Mouse (Mus musculus): ENCODE measurements around the gene Galnt17. TPM values are rescaled to one million over a fixed set of nuclear protein-coding genes. Genes with fewer than 3 reads are reported as not detected.
A peak's percentile ranks its signal among the peaks of the same experiment; 100 is the strongest.

Galnt17 gene
- polyA plus RNA-seq, 1 experiment from 2014 or later: 0.59 TPM

DNA sequence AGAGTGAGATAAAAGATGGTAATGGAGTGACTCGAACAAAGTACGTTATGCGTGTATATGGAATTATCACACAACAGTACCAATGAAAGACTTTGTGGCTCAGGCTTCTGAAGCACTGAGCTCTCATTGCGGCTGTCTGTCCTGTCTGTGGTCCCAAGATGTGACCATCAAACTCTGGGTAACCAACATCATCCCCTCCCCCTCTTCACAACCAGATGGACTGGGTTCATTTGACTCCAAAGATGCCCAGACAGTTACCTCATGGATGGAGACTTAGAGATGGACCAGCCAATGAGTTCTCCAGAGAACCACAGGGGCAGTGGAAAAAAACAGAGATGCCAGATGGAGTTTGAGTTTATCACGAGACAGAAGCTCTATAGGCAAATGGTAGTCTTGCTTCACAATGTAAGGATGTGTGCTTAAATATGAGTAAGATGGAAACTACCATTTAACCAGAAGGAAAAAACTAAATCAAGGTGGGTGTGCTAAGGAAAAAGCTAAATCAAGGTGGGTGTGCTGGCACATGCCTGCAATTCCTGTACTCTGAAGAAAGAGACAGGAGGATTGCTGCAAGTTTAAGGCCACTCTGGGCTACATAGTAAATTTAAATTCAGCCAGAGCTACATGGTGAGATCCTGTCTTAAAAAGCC is 190.8 kb downstream of the Galnt17 start:
- ATAC-seq: no peak
- Histone ChIP-seq H3K9ac (ENCODE audit: low read depth, low read length) (no peak overlapping the region), H3K4me1 (ENCODE audit: control insufficient read depth, insufficient read depth, low read length) (no peaks in the 10 kb centered on the region), H3K36me3 (ENCODE audit: control insufficient read depth, insufficient read depth, low read length) (no peaks in the 10 kb centered on the region), H3K9me3 (ENCODE audit: control insufficient read depth, low read length) (no peaks in the 10 kb centered on the region), H3K4me3 (ENCODE audit: low read length) (no peak overlapping the region), H3K4me2 (ENCODE audit: low read depth, low read length) (no peak overlapping the region), H3K27me3 (replicated peaks; ENCODE audit: control insufficient read depth, insufficient read depth, low read length) (no peaks in the 10 kb centered on the region), H3K27ac (ENCODE audit: low read length) (no peak overlapping the region)
- WGBS: 94% methylated on average over 5 of the region's 5 CpGs

DNA sequence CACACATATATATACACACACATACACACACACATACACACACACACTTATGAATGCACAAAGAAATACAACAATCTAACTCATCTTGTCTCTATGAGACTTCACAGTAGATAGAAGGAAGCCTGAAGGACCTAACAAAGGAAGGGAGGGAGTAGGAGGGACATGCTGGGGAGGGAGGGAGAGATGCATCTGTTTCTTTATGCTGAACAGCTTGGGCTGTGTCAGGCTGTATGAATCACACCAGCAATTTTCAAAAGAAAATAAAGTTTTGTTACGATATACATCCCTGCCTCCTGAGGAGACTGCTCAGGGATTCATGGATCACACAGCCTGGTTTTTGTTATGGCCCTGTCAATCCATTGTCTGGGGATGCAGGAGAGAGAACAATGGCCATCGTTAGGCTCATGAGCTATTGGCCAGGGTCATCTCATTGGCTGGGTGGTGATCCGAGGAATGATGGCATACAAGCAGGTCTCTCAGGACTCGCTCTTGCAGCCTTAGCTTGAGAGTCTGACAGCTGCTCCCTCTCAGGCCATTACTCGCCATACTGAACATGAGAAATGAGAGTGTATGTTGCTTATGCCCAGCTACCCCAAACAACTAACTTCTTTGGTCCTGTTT is 194.3 kb downstream of the Galnt17 start:
- Histone ChIP-seq H3K9ac (ENCODE audit: low read depth, low read length) (no peak overlapping the region), H3K4me1 (ENCODE audit: control insufficient read depth, insufficient read depth, low read length) (no peaks in the 10 kb centered on the region), H3K9me3 (ENCODE audit: control insufficient read depth, low read length) (no peaks in the 10 kb centered on the region), H3K4me3 (ENCODE audit: low read length) (no peak overlapping the region), H3K36me3 (ENCODE audit: control insufficient read depth, insufficient read depth, low read length) (no peaks in the 10 kb centered on the region), H3K4me2 (ENCODE audit: low read depth, low read length) (no peak overlapping the region), H3K27me3 (replicated peaks; ENCODE audit: control insufficient read depth, insufficient read depth, low read length) (no peaks in the 10 kb centered on the region), H3K27ac (ENCODE audit: low read length) (no peak overlapping the region)
- 72% methylated on average over 5 of the region's 5 CpGs for WGBS
- no peak for ATAC-seq

DNA sequence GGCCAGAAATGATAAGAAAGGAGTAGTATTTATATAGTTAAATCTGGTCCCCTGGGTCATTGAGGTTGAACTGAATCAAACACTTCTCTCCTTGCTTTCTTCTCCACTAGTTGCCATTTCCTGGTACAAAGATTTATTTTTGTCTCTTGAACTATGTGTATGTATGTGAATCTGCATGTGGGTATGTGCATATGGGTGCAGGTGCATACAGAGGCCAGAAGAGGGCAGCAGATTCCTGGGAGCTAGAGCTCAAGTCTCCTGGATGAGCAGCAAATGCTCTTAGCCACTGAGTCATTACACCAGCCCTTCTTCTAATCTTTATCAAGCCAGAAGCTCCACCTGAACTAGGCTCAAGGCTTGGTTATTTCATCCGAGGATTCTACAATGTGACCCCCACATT is 201.1 kb downstream of the Galnt17 start:
- no peak overlapping the region for H3K27ac ChIP-seq (ENCODE audit: low read length)
- peaks cover 3% of the 10 kb centered on the region; the same call in 1 of the 2 replicates for H3K9me3 ChIP-seq (ENCODE audit: control insufficient read depth, low read length)
- no peaks in the 10 kb centered on the region for H3K36me3 ChIP-seq (ENCODE audit: control insufficient read depth, insufficient read depth, low read length)
- ATAC-seq: no peak
- no peaks in the 10 kb centered on the region for H3K4me1 ChIP-seq (ENCODE audit: control insufficient read depth, insufficient read depth, low read length)
- no peak overlapping the region for H3K9ac ChIP-seq (ENCODE audit: low read depth, low read length)
- no peaks in the 10 kb centered on the region for H3K27me3 ChIP-seq (replicated peaks; ENCODE audit: control insufficient read depth, insufficient read depth, low read length)
- WGBS: 94% methylated on average over 1 of the region's 1 CpGs
- no peak overlapping the region for H3K4me2 ChIP-seq (ENCODE audit: low read depth, low read length)
- no peak overlapping the region for H3K4me3 ChIP-seq (ENCODE audit: low read length)

DNA sequence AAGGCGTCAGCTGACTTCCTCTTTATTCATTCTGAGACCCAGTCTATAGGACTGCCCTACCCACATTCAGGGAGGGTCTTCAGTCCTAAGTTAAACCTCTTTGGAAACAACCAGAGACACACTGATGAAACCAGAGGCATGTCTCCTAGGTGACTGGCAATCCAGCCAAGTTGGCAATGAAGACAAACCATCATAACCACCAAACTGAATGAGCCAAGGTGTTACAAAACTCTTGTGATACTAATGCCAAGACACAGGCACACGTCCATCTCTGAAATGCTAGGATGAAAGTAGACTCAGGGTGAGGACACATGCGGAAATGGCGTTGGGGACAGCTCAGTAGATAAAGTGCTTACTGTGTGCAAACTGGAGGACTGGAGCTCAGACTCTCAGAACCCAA is 211.5 kb downstream of the Galnt17 start:
- H3K36me3 ChIP-seq (ENCODE audit: control insufficient read depth, insufficient read depth, low read length): no peaks in the 10 kb centered on the region
- 94% methylated on average over 4 of the region's 4 CpGs for WGBS
- H3K4me3 ChIP-seq (ENCODE audit: low read length): no peak overlapping the region
- no peaks in the 10 kb centered on the region for H3K9me3 ChIP-seq (ENCODE audit: control insufficient read depth, low read length)
- H3K4me1 ChIP-seq (ENCODE audit: control insufficient read depth, insufficient read depth, low read length): no peaks in the 10 kb centered on the region
- H3K4me2 ChIP-seq (ENCODE audit: low read depth, low read length): no peak overlapping the region
- no peak overlapping the region for H3K27ac ChIP-seq (ENCODE audit: low read length)
- H3K9ac ChIP-seq (ENCODE audit: low read depth, low read length): no peak overlapping the region
- H3K27me3 ChIP-seq (replicated peaks; ENCODE audit: control insufficient read depth, insufficient read depth, low read length): no peaks in the 10 kb centered on the region
- no peak for ATAC-seq

DNA sequence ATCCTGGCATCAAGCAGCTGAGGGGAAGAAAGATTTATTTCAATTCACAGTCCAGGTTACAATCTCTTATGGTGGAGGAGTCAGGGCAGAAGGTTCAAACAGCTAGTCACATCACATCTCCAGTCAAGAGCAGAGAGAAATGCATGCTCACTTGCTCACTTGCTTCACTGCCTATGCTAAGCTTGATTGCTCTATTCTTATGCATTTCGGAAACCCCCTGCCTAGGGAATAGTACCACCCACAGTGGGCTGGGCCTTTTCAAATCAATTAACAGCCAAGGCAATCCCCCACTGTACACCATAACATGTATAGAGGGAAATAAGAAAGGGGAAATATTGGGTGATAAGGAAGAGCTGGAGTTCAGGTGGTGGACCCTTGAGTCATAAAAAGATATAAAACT is 212.7 kb downstream of the Galnt17 start:
- ATAC-seq: no peak
- Histone ChIP-seq H3K4me1 (ENCODE audit: control insufficient read depth, insufficient read depth, low read length) (no peaks in the 10 kb centered on the region), H3K27me3 (replicated peaks; ENCODE audit: control insufficient read depth, insufficient read depth, low read length) (no peaks in the 10 kb centered on the region), H3K4me2 (ENCODE audit: low read depth, low read length) (no peak overlapping the region), H3K9me3 (ENCODE audit: control insufficient read depth, low read length) (no peaks in the 10 kb centered on the region), H3K9ac (ENCODE audit: low read depth, low read length) (no peak overlapping the region), H3K27ac (ENCODE audit: low read length) (no peak overlapping the region), H3K36me3 (ENCODE audit: control insufficient read depth, insufficient read depth, low read length) (no peaks in the 10 kb centered on the region), H3K4me3 (ENCODE audit: low read length) (no peak overlapping the region)
- WGBS: 89% methylated on average over 1 of the region's 1 CpGs

DNA sequence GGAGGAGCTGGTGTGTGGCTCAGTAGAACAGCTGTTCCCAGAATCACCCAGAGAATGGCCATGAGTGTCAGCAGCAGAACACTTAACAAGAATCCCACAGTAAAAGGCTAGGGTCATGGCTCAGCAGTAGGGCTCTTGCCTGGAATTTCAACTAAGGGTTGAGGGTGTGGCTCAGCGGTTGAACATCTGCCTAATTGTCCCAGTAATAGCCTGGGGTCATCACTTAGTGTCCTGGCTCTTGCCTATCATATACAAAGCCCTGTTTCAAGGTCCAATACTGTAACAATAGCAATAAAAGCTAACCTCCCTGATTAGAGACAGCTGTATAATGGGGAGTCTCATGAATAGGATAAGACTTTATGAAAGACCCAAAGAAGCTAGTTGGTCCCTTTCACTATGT is 213.5 kb downstream of the Galnt17 start:
- WGBS: 63% methylated on average over 1 of the region's 1 CpGs
- Histone ChIP-seq H3K4me3 (ENCODE audit: low read length) (no peak overlapping the region), H3K36me3 (ENCODE audit: control insufficient read depth, insufficient read depth, low read length) (no peaks in the 10 kb centered on the region), H3K4me1 (ENCODE audit: control insufficient read depth, insufficient read depth, low read length) (no peaks in the 10 kb centered on the region), H3K9ac (ENCODE audit: low read depth, low read length) (no peak overlapping the region), H3K4me2 (ENCODE audit: low read depth, low read length) (no peak overlapping the region), H3K9me3 (ENCODE audit: control insufficient read depth, low read length) (no peaks in the 10 kb centered on the region), H3K27ac (ENCODE audit: low read length) (no peak overlapping the region), H3K27me3 (replicated peaks; ENCODE audit: control insufficient read depth, insufficient read depth, low read length) (no peaks in the 10 kb centered on the region)
- ATAC-seq: no peak

DNA sequence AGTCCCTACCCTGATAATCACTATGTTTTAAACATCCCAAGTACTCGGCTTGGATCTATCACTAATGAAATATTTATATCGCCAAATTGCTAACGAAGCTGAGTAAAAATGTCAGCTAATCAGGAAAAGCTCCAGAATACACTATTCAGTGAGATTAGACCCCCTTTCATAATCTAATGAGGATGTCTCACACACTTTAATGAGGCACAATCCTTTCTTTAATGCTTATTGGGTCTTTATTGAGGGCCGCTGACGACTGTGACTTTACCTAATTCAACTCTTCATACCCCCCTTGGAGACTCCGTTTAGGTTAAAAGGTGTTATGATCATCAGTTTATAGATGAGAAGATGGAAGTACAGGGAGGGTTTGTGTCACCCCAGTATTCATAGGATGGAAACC is 214.2 kb downstream of the Galnt17 start:
- Histone ChIP-seq H3K27me3 (replicated peaks; ENCODE audit: control insufficient read depth, insufficient read depth, low read length) (no peaks in the 10 kb centered on the region), H3K27ac (ENCODE audit: low read length) (no peak overlapping the region), H3K4me1 (ENCODE audit: control insufficient read depth, insufficient read depth, low read length) (no peaks in the 10 kb centered on the region), H3K9me3 (ENCODE audit: control insufficient read depth, low read length) (no peaks in the 10 kb centered on the region), H3K36me3 (ENCODE audit: control insufficient read depth, insufficient read depth, low read length) (no peaks in the 10 kb centered on the region), H3K9ac (ENCODE audit: low read depth, low read length) (no peak overlapping the region), H3K4me3 (ENCODE audit: low read length) (no peak overlapping the region), H3K4me2 (ENCODE audit: low read depth, low read length) (no peak overlapping the region)
- ATAC-seq: no peak
- WGBS: 83% methylated on average over 6 of the region's 6 CpGs

DNA sequence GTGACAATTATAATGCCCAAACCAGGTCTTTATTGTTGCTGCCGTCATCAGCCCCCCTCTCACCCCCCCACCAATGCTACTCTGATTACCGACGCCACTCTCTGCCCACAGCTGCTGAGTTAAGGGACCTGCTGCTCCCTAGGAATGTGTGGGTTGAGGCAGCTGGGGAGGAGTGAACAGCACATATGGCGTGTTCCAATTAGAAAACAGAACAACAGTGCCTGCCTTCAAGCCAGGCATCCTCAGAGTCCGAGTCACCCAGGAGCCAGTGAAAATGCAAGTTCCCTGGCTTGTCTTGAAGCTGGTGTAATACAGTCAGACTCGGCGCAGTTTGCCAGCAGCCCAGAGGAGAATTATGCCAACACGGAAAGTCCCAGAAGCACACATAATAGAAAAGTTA is 218.4 kb downstream of the Galnt17 start:
- Histone ChIP-seq H3K9me3 (ENCODE audit: control insufficient read depth, low read length) (no peaks in the 10 kb centered on the region), H3K4me2 (ENCODE audit: low read depth, low read length) (no peak overlapping the region), H3K4me3 (ENCODE audit: low read length) (no peak overlapping the region), H3K27me3 (replicated peaks; ENCODE audit: control insufficient read depth, insufficient read depth, low read length) (no peaks in the 10 kb centered on the region), H3K4me1 (ENCODE audit: control insufficient read depth, insufficient read depth, low read length) (no peaks in the 10 kb centered on the region), H3K36me3 (ENCODE audit: control insufficient read depth, insufficient read depth, low read length) (no peaks in the 10 kb centered on the region), H3K9ac (ENCODE audit: low read depth, low read length) (no peak overlapping the region), H3K27ac (ENCODE audit: low read length) (no peak overlapping the region)
- WGBS: 55% methylated on average over 8 of the region's 8 CpGs
- ATAC-seq: no peak

DNA sequence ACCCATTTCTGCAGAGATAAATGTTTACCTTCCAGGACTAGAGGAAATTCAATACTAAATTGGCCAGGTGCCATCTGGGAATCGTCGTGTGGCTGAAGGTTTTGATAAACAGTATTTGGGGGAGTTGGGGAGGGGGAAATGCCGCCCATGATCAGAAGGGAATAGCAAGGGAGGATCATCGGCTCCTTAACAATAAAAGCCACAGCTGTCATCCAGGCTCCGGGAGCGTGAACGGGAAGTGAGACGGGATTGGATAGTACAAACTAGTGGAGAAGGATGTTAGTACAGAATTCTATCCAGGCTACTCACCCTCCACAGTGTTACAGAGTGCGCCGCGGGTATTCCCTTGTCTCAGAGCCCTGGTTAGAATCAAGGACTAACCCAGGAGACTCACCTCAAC is 219.4 kb downstream of the Galnt17 start:
- ATAC-seq: peak; percentile 53
- Histone ChIP-seq H3K27ac (ENCODE audit: low read length) (no peak overlapping the region), H3K9ac (ENCODE audit: low read depth, low read length) (no peak overlapping the region), H3K4me3 (ENCODE audit: low read length) (no peak overlapping the region), H3K36me3 (ENCODE audit: control insufficient read depth, insufficient read depth, low read length) (no peaks in the 10 kb centered on the region), H3K27me3 (replicated peaks; ENCODE audit: control insufficient read depth, insufficient read depth, low read length) (no peaks in the 10 kb centered on the region), H3K4me1 (ENCODE audit: control insufficient read depth, insufficient read depth, low read length) (no peaks in the 10 kb centered on the region), H3K4me2 (ENCODE audit: low read depth, low read length) (peak overlapping the region; percentile 0; the same call in 1 of the 2 replicates), H3K9me3 (ENCODE audit: control insufficient read depth, low read length) (no peaks in the 10 kb centered on the region)
- 33% methylated on average over 11 of the region's 11 CpGs for WGBS
